ENCODE assay signal across 22 mouse cellular contexts in the genomic region with DNA sequence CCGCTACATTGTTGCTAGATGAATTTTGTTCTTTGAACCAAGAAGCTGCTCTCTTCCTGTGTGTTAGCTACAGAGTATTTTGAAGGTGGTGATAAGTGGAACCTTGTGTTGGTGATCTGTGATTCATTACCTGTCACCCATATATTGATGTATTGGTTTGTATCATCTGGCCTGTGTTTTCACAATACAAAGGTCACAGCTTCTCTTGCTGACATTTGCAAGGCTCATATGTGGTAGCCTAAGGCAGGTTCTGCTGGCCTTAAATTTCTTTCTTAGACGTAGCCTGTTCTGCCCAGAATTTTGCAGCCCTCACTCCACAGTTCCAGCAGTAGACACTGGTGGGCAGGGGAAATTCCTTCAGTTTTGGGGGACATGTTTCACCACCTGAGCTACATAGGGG.
DNase-seq lines count a peak whose midpoint lies in the region; ATAC-seq and TF ChIP-seq lines count a peak whose summit lies in the region.
"Had no signal": no experiment of that assay in that cellular context is flagged by ENCODE, and none has a peak within 500 bp of the region (broad histone marks: within the 10 kb centered on the region; RNA-seq: fewer than 3 reads in every experiment).

No protein-coding gene starts in this region.

- no peak overlapping the region for H3K27ac ChIP-seq in heart, embryonic 12.5 days (ENCODE audit: poor library complexity, severe bottlenecking)
- 0 out of 2 replicates have a peak overlapping the region, but pooled peaks have one; percentile 6 for H3K27ac ChIP-seq in liver, adult 2 months (replicated peaks; ENCODE audit: insufficient read depth, low read depth, low read length)
- no peak overlapping the region for H3K27ac ChIP-seq in liver, embryonic 12.5 days
- no peak overlapping the region for H3K27ac ChIP-seq in liver, postnatal 0 days (ENCODE audit: low read depth)

- no peak for TF ChIP-seq CTCF in liver, adult 2 months (IDR thresholded peaks at IDR 0.05; ENCODE audit: low read depth, low read length)
- no peak for TF ChIP-seq CTCF in liver, postnatal 0 days (IDR thresholded peaks at IDR 0.05; ENCODE audit: low read depth)

- no peak for TF ChIP-seq POLR2A in liver, adult 2 months (IDR thresholded peaks at IDR 0.05; ENCODE audit: extremely low read depth, insufficient read depth, low read length)

- no peak for ATAC-seq in heart, embryonic 12.5 days (ENCODE audit: insufficient number of reproducible peaks, low FRiP score)
- ATAC-seq in liver, embryonic 12.5 days = no peak
- ATAC-seq in liver, postnatal 0 days = peak; percentile 51; the same call in 1 of the 2 replicates
- ATAC-seq: activated CD4-positive, CD25-positive, alpha-beta regulatory T cell, adult 4 months; CD4-positive, CD25-positive, alpha-beta regulatory T cell, adult 4 months; Patski had no signal

- WGBS in heart, embryonic 12.5 days = 74% methylated on average over 2 of the region's 2 CpGs
- WGBS in liver, adult 2 months = 61% methylated on average over 2 of the region's 2 CpGs
- WGBS in liver, embryonic 12.5 days (ENCODE audit: insufficient replicate concordance) = 63% methylated on average over 2 of the region's 2 CpGs
- WGBS in liver, postnatal 0 days (ENCODE audit: insufficient replicate concordance) = 65% methylated on average over 2 of the region's 2 CpGs

- peaks cover 11% of the 10 kb centered on the region for H3K4me1 ChIP-seq in heart, embryonic 12.5 days (replicated peaks)
- H3K4me1 ChIP-seq in liver, adult 2 months (ENCODE audit: control insufficient read depth, insufficient read depth, low read length) = peaks cover 4% of the 10 kb centered on the region
- no peaks in the 10 kb centered on the region for H3K4me1 ChIP-seq in liver, embryonic 12.5 days
- H3K4me1 ChIP-seq in liver, postnatal 0 days (ENCODE audit: insufficient read depth) = 0 out of 2 replicates have a peak, but pooled peaks cover 4% of the 10 kb centered on the region

- no peak overlapping the region for H3K4me3 ChIP-seq in heart, embryonic 12.5 days
- no peak overlapping the region for H3K4me3 ChIP-seq in liver, adult 2 months (ENCODE audit: insufficient read depth, low read depth, low read length)
- no peak overlapping the region for H3K4me3 ChIP-seq in liver, embryonic 12.5 days
- no peak overlapping the region for H3K4me3 ChIP-seq in liver, postnatal 0 days (ENCODE audit: low read depth, low read length)

- H3K4me2 ChIP-seq in heart, embryonic 12.5 days = no peak overlapping the region
- no peak overlapping the region for H3K4me2 ChIP-seq in liver, embryonic 12.5 days
- no peak overlapping the region for H3K4me2 ChIP-seq in liver, postnatal 0 days (ENCODE audit: low read depth, low read length)

- H3K36me3 ChIP-seq in heart, embryonic 12.5 days = no peaks in the 10 kb centered on the region
- no peaks in the 10 kb centered on the region for H3K36me3 ChIP-seq in liver, adult 2 months (ENCODE audit: control insufficient read depth, insufficient read depth, low read length)
- no peaks in the 10 kb centered on the region for H3K36me3 ChIP-seq in liver, embryonic 12.5 days
- H3K36me3 ChIP-seq in liver, postnatal 0 days (replicated peaks; ENCODE audit: insufficient read depth, low read length) = no peaks in the 10 kb centered on the region
- H3K36me3 ChIP-seq: G1E had no signal

- H3K9ac ChIP-seq in heart, embryonic 12.5 days = no peak overlapping the region
- H3K9ac ChIP-seq in liver, adult 2 months (ENCODE audit: low read depth, low read length) = no peak overlapping the region
- no peak overlapping the region for H3K9ac ChIP-seq in liver, embryonic 12.5 days
- no peak overlapping the region for H3K9ac ChIP-seq in liver, postnatal 0 days (replicated peaks)

- H3K9me3 ChIP-seq in heart, embryonic 12.5 days (replicated peaks) = no peaks in the 10 kb centered on the region
- H3K9me3 ChIP-seq in liver, embryonic 12.5 days (replicated peaks) = no peaks in the 10 kb centered on the region
- no peaks in the 10 kb centered on the region for H3K9me3 ChIP-seq in liver, postnatal 0 days (ENCODE audit: low read length)
- H3K9me3 ChIP-seq: G1E had no signal

- DNase-seq in adrenal gland, adult 2 months = peak; percentile 8
- no peak for DNase-seq in adrenal gland, postnatal 36 days
- DNase-seq in heart, adult 11 months = peak; percentile 22
- DNase-seq in liver, adult 2 months (ENCODE audit: extremely low read depth, low read depth, low spot score) = peak; percentile 65
- DNase-seq in liver, postnatal 0 days = no peak
- DNase-seq in liver = no peak
- DNase-seq: adrenal gland, adult 8-10 months; adrenal gland, postnatal 10 days; adrenal gland, postnatal 14 days; adrenal gland, postnatal 25 days; B cell, adult 2 months; cerebellum, adult 11 months; cerebellum, adult 11-12 months; cerebellum, adult 18-20 months; cerebellum, adult 2 months had no signal

- H3K27me3 ChIP-seq in heart, embryonic 12.5 days (replicated peaks) = no peaks in the 10 kb centered on the region
- no peaks in the 10 kb centered on the region for H3K27me3 ChIP-seq in liver, adult 2 months (ENCODE audit: control insufficient read depth, insufficient read depth, low read length)
- H3K27me3 ChIP-seq in liver, embryonic 12.5 days (replicated peaks) = no peaks in the 10 kb centered on the region
- no peaks in the 10 kb centered on the region for H3K27me3 ChIP-seq in liver, postnatal 0 days (ENCODE audit: insufficient read depth, low read length)
- H3K27me3 ChIP-seq: CH12.LX, Patski had no signal

- no peaks in the 10 kb centered on the region for H3K79me2 ChIP-seq in liver, adult 2 months (ENCODE audit: control insufficient read depth, insufficient read depth, low read length)

- TF ChIP-seq EP300 in liver, postnatal 0 days (IDR thresholded peaks at IDR 0.05; ENCODE audit: low read depth) = no peak

Comparison
In these comparisons a context has a peak if more than half of its experiments do, and no peak if none do; other contexts are left out.
1. DNase-seq: peak in adrenal gland, adult 2 months (single experiment), heart, adult 11 months (single experiment) and liver, adult 2 months (single experiment); none in adrenal gland, postnatal 36 days (0 of 2), liver, postnatal 0 days (single experiment) and liver (single experiment).